Mouse (Mus musculus) v-Abl transformed pro-B cells (cell line): ENCODE measurements around the gene Tfcp2.

Experiments used
- in situ Hi-C, 2 experiments: fragments of 400-800 bp; cut with MboI; formaldehyde crosslinking; loops; one replicate each; pipeline ENCODE4 v1.15.1; 2025; ENCODE audit not compliant: unreplicated experiment in 2 of 2

Tfcp2 gene

GRCm38 (mm10) chr15:100456356-100456991 lies 95.3 kb downstream of the Tfcp2 start:
- in situ Hi-C loops: loop anchor here in 1 of 2 experiments (10.0 to 25.0 kb wide), 2 partner anchors 132 to 419 kb away; partner anchors contain the start of gene Dip2b

- in situ Hi-C loops: loop anchor here (5.0 to 25.0 kb wide), 4 partner anchors 35 to 415 kb away; partner anchors contain the start of gene Dip2b (in 1 of the 2)
Measured at GRCm38 (mm10) chr15:100452486-100452885, 99.3 kb downstream of the Tfcp2 start.

- in situ Hi-C loops: loop anchor here (5.0 to 25.0 kb wide), 4 partner anchors 34 to 414 kb away; partner anchors contain the start of gene Dip2b (in 1 of the 2)
Measured at GRCm38 (mm10) chr15:100451245-100451644, 100.6 kb downstream of the Tfcp2 start.

- in situ Hi-C loops: loop anchor here (10.0 kb wide), 2 partner anchors 55 to 65 kb away; no protein-coding TSS in a partner anchor
Measured at GRCm38 (mm10) chr15:100449495-100449894, 102.3 kb downstream of the Tfcp2 start.

- in situ Hi-C loops: loop anchor here (10.0 kb wide), 2 partner anchors 54 to 64 kb away; no protein-coding TSS in a partner anchor
Measured at GRCm38 (mm10) chr15:100448572-100448971, 103.2 kb downstream of the Tfcp2 start.
